In genomic region chr1:131137717-131138118, GRCm38 (mm10) we compare ENCODE assay signal across 8 mouse cellular contexts. TPM values are rescaled to one million over a fixed set of nuclear protein-coding genes. Genes with fewer than 3 reads are reported as not detected.
DNase-seq lines count a peak whose midpoint lies in the region; ATAC-seq and TF ChIP-seq lines count a peak whose summit lies in the region.

No protein-coding gene starts in this region.

- H3K4me3 ChIP-seq in layer of hippocampus, adult 2 months = peak overlapping the region; percentile 72
- H3K4me3 ChIP-seq in bone marrow, adult 2 months (replicated peaks; ENCODE audit: control insufficient read depth, low read depth, low read length) = peak overlapping the region; percentile 73
- peak overlapping the region; percentile 73 for H3K4me3 ChIP-seq in erythroblast, embryonic 14.5 days (replicated peaks)
- H3K4me3 ChIP-seq in limb, embryonic 13.5 days = peak overlapping the region; percentile 81

- no peak for TF ChIP-seq CTCF in layer of hippocampus, adult 2 months (conservative IDR thresholded peaks at IDR 0.05)
- no peak for TF ChIP-seq CTCF in bone marrow, adult 2 months (IDR thresholded peaks at IDR 0.05; ENCODE audit: control insufficient read depth, insufficient read depth, low read length)

- no peaks in the 10 kb centered on the region for H3K9me3 ChIP-seq in erythroblast, embryonic 14.5 days (ENCODE audit: control insufficient read depth, low read length)
- H3K9me3 ChIP-seq in limb, embryonic 13.5 days = no peaks in the 10 kb centered on the region

- peak overlapping the region; percentile 84 for H3K27ac ChIP-seq in layer of hippocampus, adult 2 months
- H3K27ac ChIP-seq in bone marrow, adult 2 months (ENCODE audit: control insufficient read depth, insufficient read depth, low read depth, low read length, poor library complexity) = peak overlapping the region; percentile 59; the same call in 1 of the 2 replicates
- H3K27ac ChIP-seq in limb, embryonic 13.5 days = no peak overlapping the region

- H3K4me2 ChIP-seq in limb, embryonic 13.5 days (replicated peaks) = peak overlapping the region; percentile 89

- TF ChIP-seq POLR2A in bone marrow, adult 2 months (IDR thresholded peaks at IDR 0.05; ENCODE audit: borderline replicate concordance, control insufficient read depth, low read depth, low read length) = no peak

- peaks cover 37% of the 10 kb centered on the region for H3K36me3 ChIP-seq in erythroblast, embryonic 14.5 days (ENCODE audit: control insufficient read depth)
- no peaks in the 10 kb centered on the region for H3K36me3 ChIP-seq in limb, embryonic 13.5 days
- no peaks in the 10 kb centered on the region for H3K36me3 ChIP-seq in splenic B cell, adult 2 months (ENCODE audit: control insufficient read depth, insufficient read depth, low read length, poor library complexity, severe bottlenecking)

- no peaks in the 10 kb centered on the region for H3K27me3 ChIP-seq in erythroblast, embryonic 14.5 days (ENCODE audit: control insufficient read depth)
- H3K27me3 ChIP-seq in limb, embryonic 13.5 days = no peaks in the 10 kb centered on the region
- no peaks in the 10 kb centered on the region for H3K27me3 ChIP-seq in splenic B cell, adult 2 months (ENCODE audit: control insufficient read depth, insufficient read depth, low read length, poor library complexity, severe bottlenecking)

- peak; percentile 78 for ATAC-seq in limb, embryonic 13.5 days (ENCODE audit: low FRiP score, low read depth)
- no peak for ATAC-seq in megakaryocyte-erythroid progenitor cell, adult 5-6 weeks (replicated peaks; ENCODE audit: low FRiP score, low TSS enrichment, poor library complexity, severe bottlenecking)

- DNase-seq in layer of hippocampus, adult 2 months (ENCODE audit: low spot score in 2 of 2) = no peak
- DNase-seq in layer of hippocampus, postnatal 14 days (ENCODE audit: low spot score in 2 of 2) = no peak
- DNase-seq in splenic B cell, adult 2 months (ENCODE audit: low read depth, low spot score) = peak; percentile 28
- DNase-seq in right cerebral cortex, postnatal 25 days = no peak

- peaks cover 4% of the 10 kb centered on the region; the same call in 1 of the 2 replicates for H3K4me1 ChIP-seq in bone marrow, adult 2 months (ENCODE audit: control insufficient read depth, insufficient read depth, low read length)
- peaks cover 64% of the 10 kb centered on the region for H3K4me1 ChIP-seq in erythroblast, embryonic 14.5 days (ENCODE audit: control insufficient read depth)
- peaks cover 3% of the 10 kb centered on the region; the same call in 1 of the 2 replicates for H3K4me1 ChIP-seq in limb, embryonic 13.5 days

- under 1% methylated on average over 36 of the region's 36 CpGs for WGBS in bone marrow, adult 2 months
- WGBS in limb, embryonic 13.5 days = under 1% methylated on average over 31 of the region's 36 CpGs

- H3K9ac ChIP-seq in limb, embryonic 13.5 days = peak overlapping the region; percentile 69

RNA-seq across cellular contexts. Expression of gene Dyrk3, which starts 0.4 kb away (rescaled TPM):
- 10 to 100 TPM; 19.2 to 21.7 TPM for total RNA-seq in layer of hippocampus, adult 2 months (2021)
- total RNA-seq in layer of hippocampus, postnatal 14 days (2021) = 10 to 100 TPM; 13.3 to 14.2 TPM
- polyA plus RNA-seq in bone marrow, adult 2 months (2011; ENCODE audit: insufficient read depth, insufficient read length, low replicate concordance, missing spikeins) = 7.5 and 13.4 TPM in 2 replicates
- 3.7 and 5.1 TPM in 2 replicates for polyA plus RNA-seq in erythroblast, embryonic 14.5 days (2012)
- 2.9 and 3.0 TPM in 2 replicates for polyA plus RNA-seq in limb, embryonic 13.5 days (2015; fragmentation: Nextera tagmentation; extraction: Ambion mirVana)
- total RNA-seq in megakaryocyte-erythroid progenitor cell, adult 5-6 weeks (2014; fragmentation: Nextera tagmentation) = 18.2 and 19.6 TPM in 2 replicates
- 20.0 and 31.3 TPM in 2 replicates for total RNA-seq in megakaryocyte-erythroid progenitor cell, adult 5-6 weeks (2017)

RNA-seq across cellular contexts. Expression of gene Eif2d, which starts 15.3 kb away (rescaled TPM):
- total RNA-seq in layer of hippocampus, adult 2 months (2021) = 10 to 100 TPM; 41.2 to 48.6 TPM
- 10 to 100 TPM; 38.8 to 39.2 TPM for total RNA-seq in layer of hippocampus, postnatal 14 days (2021)
- polyA plus RNA-seq in bone marrow, adult 2 months (2011; ENCODE audit: insufficient read depth, insufficient read length, low replicate concordance, missing spikeins) = 18.9 and 25.3 TPM in 2 replicates
- polyA plus RNA-seq in erythroblast, embryonic 14.5 days (2012) = 2.4 and 2.8 TPM in 2 replicates
- 63.1 and 65.4 TPM in 2 replicates for polyA plus RNA-seq in limb, embryonic 13.5 days (2015; fragmentation: Nextera tagmentation; extraction: Ambion mirVana)
- 73.6 and 79.4 TPM in 2 replicates for total RNA-seq in megakaryocyte-erythroid progenitor cell, adult 5-6 weeks (2014; fragmentation: Nextera tagmentation)
- total RNA-seq in megakaryocyte-erythroid progenitor cell, adult 5-6 weeks (2017) = 37.4 and 48.3 TPM in 2 replicates

RNA-seq across cellular contexts. Expression of gene Mapkapk2, which starts 40.1 kb away (rescaled TPM):
- total RNA-seq in layer of hippocampus, adult 2 months (2021) = 10 to 100 TPM; 28.4 to 29.4 TPM
- total RNA-seq in layer of hippocampus, postnatal 14 days (2021) = 10 to 100 TPM; 26.1 to 30.4 TPM
- 22.7 and 38.1 TPM in 2 replicates for polyA plus RNA-seq in bone marrow, adult 2 months (2011; ENCODE audit: insufficient read depth, insufficient read length, low replicate concordance, missing spikeins)
- polyA plus RNA-seq in erythroblast, embryonic 14.5 days (2012) = 1.3 and 1.5 TPM in 2 replicates
- polyA plus RNA-seq in limb, embryonic 13.5 days (2015; fragmentation: Nextera tagmentation; extraction: Ambion mirVana) = 42.7 and 43.3 TPM in 2 replicates
- 43.1 and 46.2 TPM in 2 replicates for total RNA-seq in megakaryocyte-erythroid progenitor cell, adult 5-6 weeks (2014; fragmentation: Nextera tagmentation)
- 37.1 and 42.6 TPM in 2 replicates for total RNA-seq in megakaryocyte-erythroid progenitor cell, adult 5-6 weeks (2017)
